Mouse (Mus musculus) C2C12 (cell line): Measurements from ENCODE around the gene Gm21976.

Experiments
- CEBPB ChIP-seq: IDR thresholded peaks from one replicate; pipeline ENCODE4 v1.6.1; 2011; ENCODE audit warnings: low read depth, mild to moderate bottlenecking, control low read depth, moderate library complexity
- CTCF ChIP-seq: IDR thresholded peaks from one replicate; pipeline ENCODE4 v1.5.1; 2011; ENCODE audit not compliant: control insufficient read depth, insufficient read depth, insufficient read length
- FOSL1 ChIP-seq: IDR thresholded peaks from one replicate; pipeline ENCODE4 v1.8.0; 2011; ENCODE audit warnings: mild to moderate bottlenecking, low read length; ENCODE audit not compliant: poor library complexity, insufficient read depth, severe bottlenecking
- MAX ChIP-seq: IDR thresholded peaks from one replicate; pipeline ENCODE4 v1.6.1; 2011; ENCODE audit warnings: mild to moderate bottlenecking, control low read depth
- MYOG ChIP-seq: IDR thresholded peaks from one replicate; pipeline ENCODE4 v1.6.1; 2011; ENCODE audit not compliant: control insufficient read depth, insufficient read length; ENCODE audit errors: extremely low read depth
- USF1 ChIP-seq: IDR thresholded peaks from one replicate; pipeline ENCODE4 v1.6.1; 2011; ENCODE audit warnings: low read depth, mild to moderate bottlenecking, control low read depth, moderate library complexity

DNA sequence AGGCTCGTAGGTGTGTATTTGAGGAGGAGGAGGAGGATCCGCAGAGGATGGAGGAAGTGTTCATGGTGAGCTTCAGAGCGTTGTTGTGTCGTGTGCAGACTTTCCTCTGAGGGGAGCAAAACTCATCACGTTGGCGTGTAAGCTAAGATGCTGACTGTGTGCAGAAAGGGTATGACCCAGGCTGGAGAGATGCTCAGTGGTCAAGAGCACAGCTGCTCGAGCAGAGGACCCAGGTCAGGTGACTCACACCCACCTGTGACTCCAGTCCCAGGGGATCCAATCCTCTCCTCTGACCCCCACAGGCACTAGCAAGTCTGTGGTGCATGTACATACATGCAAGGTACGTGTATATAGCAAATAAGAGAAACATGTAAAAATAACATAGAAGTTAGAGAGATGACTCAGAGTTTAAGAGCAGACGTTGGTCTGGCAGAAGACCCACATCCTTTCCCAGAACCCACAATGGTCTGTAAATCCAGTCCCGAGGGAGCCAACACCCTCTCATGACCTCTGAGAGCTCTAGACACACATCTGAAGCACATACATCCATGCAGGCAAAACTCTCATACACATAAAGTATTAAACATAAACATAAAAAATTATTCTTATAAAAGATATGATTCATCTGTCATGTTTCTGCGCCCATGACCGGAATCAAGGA lies 1.4 kb downstream of the Gm21976 start:
- no peak for TF ChIP-seq CTCF
- peak; percentile 8 for TF ChIP-seq USF1
- TF ChIP-seq CEBPB: no peak
- no peak for TF ChIP-seq MYOG
- TF ChIP-seq MAX: no peak
- peak; percentile 36 for TF ChIP-seq FOSL1
